Mouse (Mus musculus) 416B (cell line): ENCODE measurements at regions not wholly inside any gene's neighbourhood (a gene's known extent, or its start where the extent isn't known, plus 50 kb on each side); places are given as distances from the start of the nearest gene placed in this dataset.

ENCODE experiments used
- DNase-seq: peaks from one replicate; pipeline ENCODE4 v3.0.0; 2011; ENCODE audit warnings: low read depth

DNA sequence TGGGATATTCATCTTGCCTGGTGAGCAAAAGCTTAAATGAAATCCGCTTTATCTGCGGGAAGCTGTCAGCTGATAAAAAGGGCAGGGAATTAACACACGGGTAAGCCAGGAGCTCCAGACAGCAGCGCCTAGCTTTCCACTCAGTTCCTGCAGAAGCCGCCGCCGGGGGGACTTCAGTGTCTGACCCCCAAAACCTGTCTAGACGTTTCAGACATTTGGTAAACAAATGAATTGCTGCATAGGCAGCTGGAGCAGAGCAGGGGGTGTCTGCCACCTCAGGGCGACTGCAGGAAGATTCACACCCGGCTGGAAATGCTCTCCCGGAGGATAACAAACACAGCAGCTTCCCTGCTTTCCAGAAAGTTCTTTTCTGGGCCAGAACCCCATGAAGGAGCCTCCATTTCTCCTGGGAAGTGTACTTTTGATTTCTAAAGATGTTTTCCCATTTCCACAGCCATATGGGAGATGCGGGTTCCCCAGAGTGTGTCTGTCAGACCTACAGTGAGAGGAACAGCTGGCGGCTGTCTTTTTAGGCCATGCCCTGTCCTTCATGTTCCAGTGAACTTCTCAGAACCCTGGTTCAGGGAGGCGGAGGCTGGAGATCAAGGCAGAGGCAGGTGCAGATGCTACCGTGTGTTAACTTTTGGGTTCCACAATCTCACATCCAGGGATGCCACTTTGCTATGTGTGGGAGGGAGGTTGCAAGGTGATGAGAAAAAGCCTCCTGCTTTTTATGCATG is 58.7 kb upstream of the Pmepa1 start:
- DNase-seq, result no peak

DNA sequence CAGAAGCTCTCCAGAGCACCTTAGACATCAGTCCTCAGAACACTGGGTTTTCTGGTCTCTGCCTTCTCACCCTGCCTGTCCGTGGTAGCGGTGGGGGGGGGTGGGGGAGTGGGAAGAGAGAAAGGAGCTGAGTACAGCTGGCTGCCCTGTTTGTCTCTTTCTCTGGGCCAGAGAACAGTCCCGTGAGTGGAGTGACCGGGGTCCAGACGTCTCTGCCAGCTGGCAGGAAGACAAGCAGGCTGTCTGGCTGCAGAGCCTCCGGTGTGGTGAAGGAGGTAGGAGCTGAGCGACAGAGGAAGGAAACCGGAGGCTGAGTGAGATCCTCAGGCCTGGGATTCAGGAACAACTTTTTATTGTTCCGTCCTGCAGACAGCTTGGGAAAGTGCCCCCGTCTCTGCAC is 59.5 kb upstream of the Pmepa1 start:
- DNase-seq, result peak; percentile 78

DNA sequence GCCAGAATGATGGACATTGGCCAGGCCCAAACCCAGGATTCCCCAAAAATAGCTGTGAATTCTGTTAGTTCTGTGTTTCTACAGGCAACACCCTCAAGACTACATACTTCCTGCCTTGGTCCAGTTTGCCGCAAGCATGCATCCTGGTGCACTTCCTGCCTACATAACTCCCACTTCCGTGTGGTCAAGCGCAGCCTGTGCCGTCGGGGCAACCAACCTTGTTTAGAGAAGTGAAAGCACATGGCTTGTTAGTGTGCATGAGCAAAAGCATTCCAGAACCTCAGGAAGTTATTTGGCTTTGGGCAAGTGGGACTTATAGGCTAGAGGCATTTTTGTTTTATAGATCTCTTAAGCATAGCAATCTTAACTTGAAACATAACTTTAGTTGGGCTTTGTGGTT is 61.3 kb upstream of the Pmepa1 start:
- peak; percentile 91 for DNase-seq

DNA sequence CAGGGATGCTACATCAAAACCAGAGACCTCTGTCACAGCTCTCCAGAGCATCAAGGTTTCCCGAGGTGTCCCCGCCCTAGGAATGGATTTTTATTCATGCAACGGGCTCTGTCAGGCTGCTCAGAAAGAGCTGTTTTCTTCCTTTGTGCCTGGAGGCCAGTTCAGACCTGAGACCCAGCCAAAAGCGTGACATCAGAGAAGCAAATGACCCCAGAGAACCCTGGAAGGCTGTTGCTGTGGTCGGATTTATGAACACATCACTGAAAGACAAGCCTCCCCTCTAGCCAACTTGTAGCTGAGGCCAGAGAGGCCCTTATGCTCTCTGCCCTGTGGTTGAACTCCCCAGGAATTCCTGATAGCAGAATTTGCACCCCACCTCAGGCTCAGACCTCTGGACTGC is 62.3 kb upstream of the Pmepa1 start:
- no peak for DNase-seq

DNA sequence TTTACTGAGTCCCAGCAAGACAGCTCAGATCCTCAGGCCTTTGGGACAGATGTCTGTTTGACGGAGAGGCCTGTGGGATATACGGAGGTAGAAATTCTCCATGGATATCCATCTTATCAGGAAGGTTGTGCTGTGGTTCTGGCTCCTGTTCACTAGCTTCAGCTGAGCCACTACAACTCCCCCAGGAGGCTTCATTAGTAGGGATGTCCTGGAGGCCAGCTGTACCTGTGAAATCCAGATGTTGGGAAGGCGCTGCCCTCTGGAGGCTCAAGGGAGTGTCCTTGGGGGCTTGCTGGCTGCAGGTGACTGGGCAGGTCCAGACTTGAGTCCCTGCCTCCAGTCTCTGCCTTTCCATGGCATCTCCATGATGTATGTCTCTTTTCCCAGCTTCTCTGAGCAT is 62.9 kb upstream of the Pmepa1 start:
- no peak for DNase-seq

DNA sequence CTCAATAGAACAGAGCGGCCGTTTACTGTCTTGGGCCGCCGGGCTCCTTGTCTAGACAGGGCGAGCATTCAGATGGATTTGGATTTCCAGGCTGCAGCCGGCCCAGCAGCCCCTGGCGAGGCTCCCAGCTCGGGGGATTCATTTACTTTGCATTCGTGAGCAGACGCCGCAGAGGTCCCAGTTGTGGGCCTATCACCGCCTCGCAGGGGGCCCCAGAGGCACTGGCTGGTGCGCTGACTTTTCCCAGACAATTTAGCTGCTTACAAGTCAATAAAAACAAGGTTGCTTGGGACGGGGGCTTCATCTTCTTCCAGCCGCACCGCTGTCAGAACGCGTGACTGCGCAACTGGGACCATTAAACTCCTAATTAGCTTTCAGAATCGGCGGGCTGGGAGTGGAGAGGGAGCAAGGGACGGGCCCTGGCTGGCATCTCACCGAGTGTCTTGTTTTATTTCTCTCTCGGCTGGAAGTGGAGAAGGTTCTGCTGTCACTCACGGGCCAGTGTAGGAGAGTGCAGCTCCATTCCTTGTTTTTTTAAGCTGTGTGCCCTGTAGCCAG is 63.8 kb upstream of the Pmepa1 start:
- DNase-seq, result no peak

DNA sequence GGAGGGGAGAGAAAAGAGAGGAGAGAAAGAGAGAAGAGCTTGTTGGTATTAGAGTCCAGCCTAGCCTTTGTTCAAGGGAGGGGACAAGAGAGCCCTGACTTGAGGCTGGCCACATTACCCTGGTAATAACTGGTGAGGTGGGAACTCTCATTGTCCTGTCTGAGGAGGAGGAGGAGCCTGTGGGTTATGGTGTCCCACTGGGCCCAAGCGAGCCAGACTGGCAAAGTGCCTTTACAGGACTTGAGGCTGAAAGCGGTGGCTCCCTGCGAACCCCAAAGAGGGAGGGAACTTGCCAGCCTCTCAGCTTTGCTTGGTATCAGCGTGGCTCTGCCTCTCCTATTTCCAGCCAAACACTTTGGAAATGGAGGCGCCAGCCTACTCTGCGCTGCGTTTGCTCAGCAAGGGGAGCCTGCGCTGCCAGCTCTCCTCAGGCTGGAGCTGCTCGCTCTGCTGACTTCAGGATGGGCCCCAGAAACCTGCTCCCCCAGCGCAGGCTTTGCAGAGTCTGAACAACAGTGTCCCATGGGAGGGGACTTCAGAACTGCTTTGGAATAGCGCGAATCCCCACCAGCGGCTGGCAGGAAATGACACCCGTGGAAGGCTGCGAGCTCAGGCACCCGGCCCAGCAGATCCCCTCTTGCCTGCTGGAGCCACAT is 66.4 kb upstream of the Pmepa1 start:
- no peak for DNase-seq

DNA sequence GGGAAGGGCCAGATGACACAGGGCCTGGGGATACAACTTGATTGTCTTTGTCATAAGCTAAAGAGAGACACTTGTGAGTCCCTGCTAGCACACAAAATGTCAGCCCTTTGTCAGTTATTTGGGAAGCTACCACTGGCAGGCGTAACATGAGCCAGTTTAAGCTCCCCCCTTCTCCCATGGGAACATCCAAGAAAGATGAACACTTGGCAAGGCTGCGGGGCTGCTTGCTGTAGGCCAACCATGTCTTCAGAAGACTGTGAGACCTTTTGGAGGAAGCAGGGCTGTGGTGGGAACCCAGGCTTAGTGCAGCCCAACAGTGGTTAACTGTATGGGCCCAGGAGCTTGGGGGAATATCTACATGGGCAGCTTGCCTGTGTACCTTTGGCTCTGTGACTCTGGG is 67.3 kb upstream of the Pmepa1 start:
- no peak for DNase-seq

DNA sequence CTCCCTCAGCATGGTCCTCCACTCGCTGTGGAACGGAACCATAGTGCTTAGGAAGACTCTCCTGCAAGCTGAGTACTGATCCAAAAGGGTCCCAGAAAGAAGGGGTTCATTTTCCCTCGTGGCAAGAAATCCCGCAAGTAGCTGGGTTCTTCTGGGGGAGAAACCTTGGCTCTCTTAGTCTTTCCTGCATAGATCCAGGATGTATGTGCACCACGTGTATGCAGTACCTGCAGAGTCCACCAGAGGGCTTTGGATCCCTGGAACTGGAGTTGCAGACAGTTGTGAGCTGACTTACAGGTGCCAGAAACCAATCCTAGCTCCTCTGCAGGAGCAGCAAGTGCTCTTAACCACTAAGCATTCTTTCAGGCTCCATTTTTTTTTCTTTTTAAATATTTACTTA is 67.9 kb upstream of the Pmepa1 start:
- DNase-seq, result no peak

DNA sequence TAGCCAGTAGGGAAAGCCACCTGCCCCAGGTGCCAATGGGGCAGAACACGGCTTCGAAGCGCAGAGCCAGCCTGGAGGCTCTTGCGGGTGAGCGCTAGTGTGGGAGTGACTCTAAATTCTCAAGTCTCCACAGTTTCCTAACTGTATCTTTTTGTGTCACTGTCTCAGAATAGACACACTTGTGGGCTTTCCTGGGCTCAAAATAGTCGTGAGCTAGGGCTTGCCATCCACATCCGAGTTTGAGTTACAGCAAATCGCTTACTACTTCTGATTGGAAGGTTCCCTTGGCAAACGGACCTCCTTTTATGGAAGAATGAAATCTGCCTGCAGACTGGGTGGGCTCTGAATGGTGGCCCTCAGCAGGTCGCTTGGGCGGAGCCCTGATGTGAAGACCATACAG is 71.0 kb upstream of the Pmepa1 start:
- no peak for DNase-seq

DNA sequence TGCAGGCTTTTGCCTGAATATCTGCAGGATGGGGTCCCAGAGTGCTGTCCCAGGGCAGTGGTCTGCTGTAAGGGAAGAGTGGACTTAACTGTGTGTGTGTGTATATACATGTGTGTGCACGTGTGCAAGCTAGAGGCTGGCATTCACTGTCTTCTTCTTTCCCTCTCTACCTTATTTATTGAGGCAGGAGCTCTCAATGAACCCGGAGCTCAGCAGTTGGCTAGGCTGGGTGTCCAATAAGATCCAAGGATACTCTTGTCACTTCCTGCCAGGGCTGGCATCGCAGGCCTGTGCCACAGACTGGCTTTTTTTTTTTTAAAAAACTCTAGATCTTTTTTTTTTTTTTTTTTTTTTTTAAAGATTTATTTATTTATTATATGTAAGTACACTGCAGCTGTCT is 72.4 kb upstream of the Pmepa1 start:
- DNase-seq, result no peak

DNA sequence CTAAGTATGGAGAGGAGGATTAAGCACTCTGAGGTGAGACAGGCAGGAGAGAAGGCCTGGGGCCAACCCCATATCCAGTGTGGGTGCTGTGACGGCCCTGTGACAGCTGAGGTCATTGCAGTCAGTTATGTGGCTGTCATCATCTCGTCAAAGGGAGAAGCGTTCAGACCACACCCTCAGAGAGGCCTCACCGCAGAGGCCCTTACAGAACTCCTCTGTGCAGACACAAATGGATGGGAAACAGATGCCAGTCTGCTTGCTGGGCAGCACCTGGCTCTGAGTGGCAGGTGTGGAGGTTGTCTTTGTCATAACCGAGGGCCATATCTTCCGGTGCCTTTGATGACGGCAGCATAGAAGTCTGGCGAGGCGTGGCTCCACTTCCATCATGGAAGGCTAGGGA is 73.2 kb upstream of the Pmepa1 start:
- DNase-seq, result peak; percentile 29

DNA sequence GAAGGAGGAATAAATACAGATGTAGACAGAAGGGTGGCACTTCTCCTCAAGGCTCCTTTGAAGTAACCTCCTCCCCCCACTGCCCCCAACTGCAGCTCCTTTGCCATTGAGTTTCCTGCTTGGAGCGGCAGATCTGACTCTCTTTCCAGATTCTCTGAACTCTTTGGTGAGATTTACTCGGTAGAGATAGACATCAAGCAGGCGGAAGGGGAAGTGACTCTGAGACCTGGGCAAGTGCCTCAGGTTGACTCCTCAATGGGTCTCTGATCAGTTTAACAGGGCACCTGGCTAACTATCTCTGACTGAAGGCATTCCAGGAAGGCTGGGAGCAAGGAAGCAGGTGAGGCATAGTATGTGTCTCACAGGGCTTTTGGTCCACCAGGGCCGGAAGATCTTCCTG is 73.6 kb upstream of the Pmepa1 start:
- no peak for DNase-seq

DNA sequence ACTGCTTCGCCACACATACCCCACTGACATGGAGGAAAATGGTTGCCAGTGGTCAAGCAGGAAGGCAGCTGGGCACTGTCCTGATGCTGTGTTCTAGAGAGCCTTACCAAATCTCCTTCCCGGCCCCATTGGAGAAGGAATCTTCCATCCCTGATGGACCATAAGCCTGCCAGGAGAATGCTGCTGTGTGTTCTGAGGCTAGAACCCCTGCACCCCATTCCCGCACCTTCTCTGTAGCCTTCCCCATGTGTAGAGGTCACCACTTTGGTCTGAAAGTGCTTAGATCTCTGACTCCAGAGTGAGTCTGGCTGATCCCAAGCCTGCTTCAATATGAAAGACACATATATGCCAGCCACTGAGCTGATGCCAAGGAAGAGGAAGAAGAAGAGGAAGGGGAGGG is 74.1 kb upstream of the Pmepa1 start:
- no peak for DNase-seq

DNA sequence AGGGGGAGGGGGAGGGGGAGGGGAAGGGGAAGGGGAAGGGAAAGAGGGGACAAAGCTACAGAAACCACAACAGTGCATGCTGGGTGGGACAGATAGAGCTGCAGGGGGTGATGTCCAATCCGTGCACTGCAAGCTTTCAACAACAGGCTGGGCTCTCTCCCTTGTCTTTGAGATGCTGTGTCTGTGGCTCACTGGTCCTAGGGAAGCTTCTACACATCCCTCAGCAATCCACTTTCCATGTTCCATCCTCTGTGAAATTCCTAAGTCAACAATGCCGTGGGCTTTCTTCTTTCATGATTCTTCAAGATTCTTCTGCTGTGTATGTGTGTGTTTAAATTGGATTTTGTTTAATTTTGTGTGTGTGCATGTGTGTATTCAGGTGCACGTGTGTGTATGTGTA is 74.5 kb upstream of the Pmepa1 start:
- no peak for DNase-seq

DNA sequence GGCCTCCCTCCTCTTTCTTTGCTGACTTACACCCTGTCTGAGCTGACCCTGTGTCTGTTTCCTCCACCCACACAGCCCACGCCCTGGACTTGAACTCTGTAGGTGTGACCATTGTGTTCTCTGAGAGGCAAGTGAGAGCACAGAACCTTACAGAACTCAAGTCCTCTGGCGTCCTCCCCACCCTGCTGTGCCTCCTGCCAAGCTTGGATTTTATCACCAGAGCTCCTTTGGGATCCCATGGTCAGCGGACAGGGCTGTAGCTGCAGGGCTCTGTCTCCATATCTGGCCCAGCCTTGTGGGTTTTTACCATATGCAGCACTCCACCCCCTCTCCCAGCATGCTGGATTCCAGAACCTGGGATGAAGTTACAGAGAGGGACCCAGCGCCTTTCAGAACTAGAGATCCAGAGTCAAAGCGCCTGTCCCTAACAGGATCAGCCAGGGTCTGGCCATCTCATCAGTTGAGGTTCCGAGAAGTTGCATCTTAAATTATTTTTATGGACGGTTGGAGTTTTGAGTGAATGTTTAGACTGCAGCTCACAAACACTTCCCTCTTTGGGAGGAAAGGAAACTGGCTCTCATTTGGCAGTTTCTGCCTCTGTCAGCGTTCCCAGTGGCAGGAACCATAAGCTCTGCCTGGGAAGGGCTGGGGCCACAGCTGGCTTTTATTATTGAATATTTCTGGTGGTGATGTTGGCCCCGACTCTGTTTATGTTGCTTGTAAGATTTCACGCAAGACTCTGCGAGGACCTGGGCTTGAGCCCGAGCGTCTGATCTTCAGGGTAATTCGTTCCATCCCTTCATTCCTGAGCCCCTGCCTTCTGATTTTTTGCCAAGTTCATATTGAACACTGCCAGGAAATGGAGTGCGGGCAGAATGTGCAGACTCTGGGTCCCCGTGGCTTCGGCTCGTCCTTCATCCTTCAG is 75.8 kb upstream of the Pmepa1 start:
- peak; percentile 24 for DNase-seq

DNA sequence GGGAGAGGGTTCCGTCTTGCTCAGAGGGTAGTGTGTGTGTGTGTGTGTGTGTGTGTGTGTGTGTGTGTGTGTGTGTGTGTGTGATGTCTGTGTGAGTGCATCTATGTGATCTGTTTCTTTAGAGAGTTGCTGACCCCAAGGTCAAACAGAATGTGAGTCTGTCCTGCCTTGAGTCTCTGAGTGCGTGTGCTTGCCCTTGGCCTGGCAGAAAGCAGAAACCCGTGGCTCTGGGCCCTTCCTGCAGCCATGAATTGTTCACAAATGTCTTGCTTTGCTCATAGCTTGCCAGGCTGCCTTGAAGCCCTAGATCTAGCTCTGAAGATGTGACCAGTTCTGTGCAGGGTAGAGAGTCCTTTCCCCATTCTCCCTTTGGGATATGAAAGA is 76.4 kb upstream of the Pmepa1 start:
- DNase-seq, result no peak

DNA sequence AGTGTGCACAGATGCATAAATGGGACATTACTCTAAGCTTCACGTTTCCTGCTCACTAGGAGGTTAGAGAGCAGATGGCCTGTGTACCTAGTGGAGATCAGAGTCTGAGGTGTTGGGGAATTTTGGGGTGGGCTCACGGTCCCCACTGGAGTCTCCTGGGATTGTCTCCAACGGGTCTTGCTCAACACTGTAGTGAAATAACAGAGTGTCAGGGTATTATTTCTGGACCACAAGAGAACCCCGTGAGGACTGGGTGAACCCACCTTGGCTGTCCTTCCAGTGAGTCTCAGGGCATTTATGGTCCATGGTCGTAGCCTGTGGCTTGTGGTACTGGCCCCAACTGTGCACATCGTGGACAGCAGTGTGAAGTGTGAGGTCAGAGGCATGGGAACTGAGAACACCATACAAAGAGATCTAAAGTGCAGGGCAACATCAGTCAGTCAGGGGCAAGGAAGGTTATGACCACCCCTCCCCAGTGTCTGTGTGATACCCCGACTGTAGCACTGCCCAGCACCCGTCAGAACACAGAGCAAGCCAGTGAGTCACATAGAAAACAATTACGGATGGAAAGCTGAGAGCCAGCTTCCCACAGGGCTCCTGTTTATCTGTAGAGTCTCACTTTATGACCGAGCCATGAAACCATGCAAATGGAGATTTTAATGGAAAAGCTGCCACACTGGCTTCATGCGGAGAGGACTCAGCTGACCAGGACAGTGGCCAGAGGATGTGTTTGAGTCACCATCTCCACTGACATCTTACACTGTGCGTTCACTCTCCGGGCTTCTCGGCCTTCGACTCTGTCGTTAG is 77.3 kb upstream of the Pmepa1 start:
- DNase-seq, result no peak

DNA sequence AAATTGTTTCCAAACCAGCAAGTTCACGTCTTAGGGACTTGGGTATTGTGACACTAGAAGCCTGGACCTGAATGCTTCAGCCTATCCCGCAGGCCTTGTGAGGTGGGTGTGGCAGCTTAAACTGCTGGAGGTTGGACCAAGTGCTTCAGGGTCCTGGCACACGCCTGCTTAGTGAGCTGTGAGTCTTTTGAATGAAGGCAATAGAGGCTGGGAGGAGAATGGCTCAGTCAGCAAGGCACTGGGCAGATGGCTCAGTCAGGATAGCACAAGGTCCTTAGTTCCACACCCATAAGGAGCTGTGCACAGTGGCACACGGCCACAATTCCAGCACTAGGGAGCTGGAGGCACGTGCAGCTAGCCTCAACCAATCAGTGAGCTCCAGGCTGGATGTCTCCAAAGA is 80.5 kb upstream of the Pmepa1 start:
- no peak for DNase-seq

DNA sequence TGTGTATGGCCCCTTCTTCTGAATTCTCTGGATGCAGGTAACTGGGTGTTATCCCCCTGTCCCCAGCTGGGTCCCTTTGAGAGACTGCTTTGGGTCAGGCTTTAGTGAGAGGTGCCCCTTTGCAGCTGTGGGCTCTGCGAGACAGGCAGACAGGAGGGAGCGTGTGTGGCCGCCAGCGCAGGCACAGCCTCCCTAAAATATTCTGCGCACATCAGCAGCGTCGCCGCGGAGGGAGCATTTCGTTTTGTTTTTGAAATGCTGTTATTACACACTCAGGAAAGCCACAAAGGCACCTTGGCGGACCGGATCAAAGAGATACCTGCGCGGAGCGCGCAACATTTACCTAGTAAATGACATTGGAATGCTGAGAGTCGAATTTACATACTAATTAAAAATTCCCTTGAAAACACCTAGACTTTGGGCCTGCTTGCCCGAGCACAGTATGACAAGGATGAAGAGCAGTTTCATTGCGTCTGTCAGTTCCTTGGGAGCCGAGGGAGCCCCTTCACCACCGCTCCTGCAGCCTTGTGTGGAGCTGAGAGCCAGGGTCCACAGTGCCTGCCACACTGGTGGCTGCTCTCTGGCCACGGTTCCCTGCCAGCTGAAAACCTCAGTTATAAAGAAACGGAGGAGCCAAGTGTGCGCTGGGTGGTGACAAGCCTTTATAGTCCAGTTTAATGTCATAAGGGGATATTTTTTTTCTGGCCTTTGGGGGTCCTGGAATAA is 89.3 kb upstream of the Pmepa1 start:
- no peak for DNase-seq

DNA sequence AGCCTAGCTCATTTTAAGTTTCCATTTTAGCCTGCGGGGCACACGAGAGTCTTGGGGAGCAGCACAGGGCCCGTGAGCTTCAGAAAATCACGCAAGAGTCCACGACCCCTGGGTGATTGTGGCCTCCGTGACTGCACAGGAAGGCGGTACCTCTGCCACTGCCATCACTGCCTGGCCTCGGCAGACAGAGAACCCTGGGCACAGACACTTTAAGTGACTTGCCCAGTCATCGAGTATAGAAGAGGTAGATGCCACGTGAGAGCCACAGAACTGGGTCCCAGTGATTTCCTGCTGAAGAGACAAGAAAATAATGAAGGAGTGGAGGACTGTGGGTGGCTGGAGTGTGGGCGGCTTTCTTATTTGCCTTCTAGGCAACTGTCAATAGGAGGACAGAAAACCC is 90.4 kb upstream of the Pmepa1 start:
- no peak for DNase-seq
